In the genomic region with DNA sequence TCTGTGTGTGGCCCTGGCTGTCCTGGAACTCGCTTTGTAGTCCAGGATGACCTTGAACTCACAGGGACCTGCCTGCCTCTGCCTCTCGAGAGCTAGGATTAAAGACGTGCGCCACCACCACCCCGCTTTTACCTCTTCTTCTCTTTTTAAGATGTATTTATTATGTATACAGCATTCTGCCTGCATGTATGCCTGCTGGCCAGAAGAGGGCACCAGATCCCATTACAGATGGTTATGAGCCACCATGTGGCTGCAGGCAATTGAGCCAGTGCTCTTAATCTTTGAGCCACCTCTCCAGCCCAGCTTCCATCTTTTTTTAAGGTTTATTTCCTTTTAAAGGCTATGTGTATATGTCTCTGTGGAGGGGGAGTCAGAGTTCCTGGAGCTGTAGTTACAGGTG, we compare ENCODE assay signal across 14 mouse cellular contexts. TPM values are rescaled to one million over a fixed set of nuclear protein-coding genes. Genes with fewer than 3 reads are reported as not detected.
DNase-seq lines count a peak whose midpoint lies in the region; ATAC-seq and TF ChIP-seq lines count a peak whose summit lies in the region.
"Had no signal": no experiment of that assay in that cellular context is flagged by ENCODE, and none has a peak within 500 bp of the region (broad histone marks: within the 10 kb centered on the region; RNA-seq: fewer than 3 reads in every experiment).

No protein-coding gene starts in this region.

- TF ChIP-seq CTCF in liver, adult 2 months (IDR thresholded peaks at IDR 0.05; ENCODE audit: low read depth, low read length): peak; percentile 64
- TF ChIP-seq CTCF in E14TG2a.4 (conservative IDR thresholded peaks at IDR 0.05; ENCODE audit: low read length): peak; percentile 63

- H3K36me3 ChIP-seq in liver, adult 2 months (ENCODE audit: control insufficient read depth, insufficient read depth, low read length): peaks cover 9% of the 10 kb centered on the region
- peaks cover 27% of the 10 kb centered on the region for H3K36me3 ChIP-seq in liver, embryonic 11.5 days (ENCODE audit: control insufficient read depth, insufficient read depth, low read length)
- no peaks in the 10 kb centered on the region for H3K36me3 ChIP-seq in E14TG2a.4 (ENCODE audit: insufficient read depth, low read length)
- peaks cover 35% of the 10 kb centered on the region for H3K36me3 ChIP-seq in heart, embryonic 10.5 days

- no peaks in the 10 kb centered on the region for H3K27me3 ChIP-seq in liver, adult 2 months (ENCODE audit: control insufficient read depth, insufficient read depth, low read length)
- H3K27me3 ChIP-seq in liver, embryonic 11.5 days (replicated peaks; ENCODE audit: control insufficient read depth, insufficient read depth, low read length): no peaks in the 10 kb centered on the region
- H3K27me3 ChIP-seq in E14TG2a.4 (ENCODE audit: insufficient read depth, low read length): peaks cover 14% of the 10 kb centered on the region
- H3K27me3 ChIP-seq in heart, embryonic 10.5 days (ENCODE audit: insufficient read depth, poor library complexity, severe bottlenecking): no peaks in the 10 kb centered on the region

- no peak overlapping the region for H3K4me3 ChIP-seq in liver, adult 2 months (ENCODE audit: insufficient read depth, low read depth, low read length)
- H3K4me3 ChIP-seq in liver, embryonic 11.5 days (ENCODE audit: low read depth, low read length): no peak overlapping the region
- H3K4me3 ChIP-seq in E14TG2a.4 (replicated peaks; ENCODE audit: low read length): no peak overlapping the region
- H3K4me3 ChIP-seq in heart, embryonic 10.5 days: no peak overlapping the region

- peaks cover 3% of the 10 kb centered on the region; the same call in 1 of the 2 replicates for H3K9me3 ChIP-seq in liver, embryonic 11.5 days (ENCODE audit: control insufficient read depth, low read length)
- no peaks in the 10 kb centered on the region for H3K9me3 ChIP-seq in E14TG2a.4 (ENCODE audit: low read length)
- peaks cover 12% of the 10 kb centered on the region; the same call in 1 of the 2 replicates for H3K9me3 ChIP-seq in heart, embryonic 10.5 days

- no peaks in the 10 kb centered on the region for H3K4me1 ChIP-seq in liver, adult 2 months (ENCODE audit: control insufficient read depth, insufficient read depth, low read length)
- no peaks in the 10 kb centered on the region for H3K4me1 ChIP-seq in liver, embryonic 11.5 days (replicated peaks; ENCODE audit: control insufficient read depth, insufficient read depth, low read length)
- H3K4me1 ChIP-seq in E14TG2a.4 (replicated peaks; ENCODE audit: low read depth, low read length): peaks cover 3% of the 10 kb centered on the region; the same call in 1 of the 2 replicates
- no peaks in the 10 kb centered on the region for H3K4me1 ChIP-seq in heart, embryonic 10.5 days

- DNase-seq in embryo, embryonic 10.5 days (ENCODE audit: low spot score): peak; percentile 20
- DNase-seq in embryo, embryonic 11 days: no peak
- DNase-seq in liver, adult 2 months (ENCODE audit: extremely low read depth, low read depth, low spot score): no peak
- DNase-seq in liver, embryonic 11.5 days (ENCODE audit: low spot score): no peak
- DNase-seq in induced T-regulatory cell, adult 2 months (ENCODE audit: low read depth): peak; percentile 14
- no peak for DNase-seq in layer of hippocampus, postnatal 10 days (ENCODE audit: low spot score in 2 of 2)
- no peak for DNase-seq in heart, embryonic 10.5 days (ENCODE audit: low spot score)
- DNase-seq: adrenal gland, postnatal 14 days; cerebellum, adult 9-11 months; kidney, adult 9 months had no signal

- no peak for ATAC-seq in liver, embryonic 11.5 days (replicated peaks; ENCODE audit: low FRiP score)

- no peak overlapping the region for H3K27ac ChIP-seq in liver, adult 2 months (replicated peaks; ENCODE audit: insufficient read depth, low read depth, low read length)
- H3K27ac ChIP-seq in liver, embryonic 11.5 days (ENCODE audit: low read depth, low read length): no peak overlapping the region
- H3K27ac ChIP-seq in heart, embryonic 10.5 days: no peak overlapping the region

- no peak overlapping the region for H3K9ac ChIP-seq in liver, adult 2 months (ENCODE audit: low read depth, low read length)
- H3K9ac ChIP-seq in liver, embryonic 11.5 days (ENCODE audit: low read depth, low read length): no peak overlapping the region

- no peak overlapping the region for H3K4me2 ChIP-seq in liver, embryonic 11.5 days

- TF ChIP-seq POLR2A in liver, adult 2 months (IDR thresholded peaks at IDR 0.05; ENCODE audit: extremely low read depth, insufficient read depth, low read length): no peak

- 83% methylated on average over 5 of the region's 5 CpGs for WGBS in liver, adult 2 months
- WGBS in liver, embryonic 11.5 days: 64% methylated on average over 5 of the region's 5 CpGs
- 79% methylated on average over 5 of the region's 5 CpGs for WGBS in heart, embryonic 10.5 days

- no peaks in the 10 kb centered on the region for H3K79me2 ChIP-seq in liver, adult 2 months (ENCODE audit: control insufficient read depth, insufficient read depth, low read length)

RNA-seq across cellular contexts. Expression of a gene that starts 4.2 kb away (rescaled TPM):
- not detected in 2 replicates for total RNA-seq in liver, adult 2 months (2014; rRNA removed)
- polyA plus RNA-seq in liver, adult 2 months (2012; rRNA removed): not detected in 2 replicates
- 0.13 TPM in 1 of 2 replicates, not detected in the other for polyA plus RNA-seq in liver, embryonic 11.5 days (2014; fragmentation: Nextera tagmentation; extraction: Ambion mirVana)
- total RNA-seq in layer of hippocampus, postnatal 10 days (2021): under 1 TPM in 1 of 2 experiments, not detected in 1; 0.14 TPM
- polyA plus RNA-seq in heart, embryonic 10.5 days (2016; fragmentation: Nextera tagmentation; extraction: Ambion mirVana): not detected in 2 replicates
- total RNA-seq: adrenal gland, postnatal 14 days; left cerebral cortex, adult 18-20 months had no signal
- polyA plus RNA-seq: heart, embryonic 16.5 days; lung, embryonic 16.5 days had no signal

RNA-seq across cellular contexts. Expression of a gene that starts 25.0 kb away (rescaled TPM):
- 72.8 and 76.0 TPM in 2 replicates for total RNA-seq in liver, adult 2 months (2014; rRNA removed)
- 32.1 and 32.2 TPM in 2 replicates for polyA plus RNA-seq in liver, adult 2 months (2012; rRNA removed)
- polyA plus RNA-seq in liver, embryonic 11.5 days (2014; fragmentation: Nextera tagmentation; extraction: Ambion mirVana): 200 and 201 TPM in 2 replicates
- total RNA-seq in layer of hippocampus, postnatal 10 days (2021): 10 to 100 TPM; 58.4 to 64.9 TPM
- 113 and 162 TPM in 2 replicates for polyA plus RNA-seq in heart, embryonic 10.5 days (2016; fragmentation: Nextera tagmentation; extraction: Ambion mirVana)

RNA-seq across cellular contexts. Expression of a gene that starts 25.8 kb away (rescaled TPM):
- total RNA-seq in liver, adult 2 months (2014; rRNA removed): 21.6 and 26.6 TPM in 2 replicates
- 21.4 and 23.9 TPM in 2 replicates for polyA plus RNA-seq in liver, adult 2 months (2012; rRNA removed)
- 129 and 150 TPM in 2 replicates for polyA plus RNA-seq in liver, embryonic 11.5 days (2014; fragmentation: Nextera tagmentation; extraction: Ambion mirVana)
- 10 to 100 TPM; 18.8 to 19.4 TPM for total RNA-seq in layer of hippocampus, postnatal 10 days (2021)
- polyA plus RNA-seq in heart, embryonic 10.5 days (2016; fragmentation: Nextera tagmentation; extraction: Ambion mirVana): 52.1 and 52.2 TPM in 2 replicates

RNA-seq across cellular contexts. Expression of a gene that starts 46.8 kb away (rescaled TPM):
- total RNA-seq in liver, adult 2 months (2014; rRNA removed): 17.8 and 18.7 TPM in 2 replicates
- 6.4 and 8.0 TPM in 2 replicates for polyA plus RNA-seq in liver, adult 2 months (2012; rRNA removed)
- polyA plus RNA-seq in liver, embryonic 11.5 days (2014; fragmentation: Nextera tagmentation; extraction: Ambion mirVana): 23.0 and 24.4 TPM in 2 replicates
- total RNA-seq in layer of hippocampus, postnatal 10 days (2021): 10 to 100 TPM; 29.9 to 35.9 TPM
- 15.4 and 15.5 TPM in 2 replicates for polyA plus RNA-seq in heart, embryonic 10.5 days (2016; fragmentation: Nextera tagmentation; extraction: Ambion mirVana)

Comparison
In these comparisons a context has a peak if more than half of its experiments do, and no peak if none do; other contexts are left out.
1. DNase-seq: peak in embryo, embryonic 10.5 days (single experiment) and induced T-regulatory cell, adult 2 months (single experiment); none in embryo, embryonic 11 days (single experiment), liver, adult 2 months (single experiment), liver, embryonic 11.5 days (single experiment), layer of hippocampus, postnatal 10 days (0 of 2) and heart, embryonic 10.5 days (single experiment).